Mouse (Mus musculus) embryonic facial prominence, embryonic 11.5 days (tissue): ENCODE results near the gene Cdc6. TPM values are rescaled to one million over a fixed set of nuclear protein-coding genes. Genes with fewer than 3 reads are reported as not detected.

Experiments
- ATAC-seq: fragments of 200-750 bp; cut with Nextera tagmentation; replicated peaks from 2 replicates; pipeline ENCODE4 v1.8.0; 2017; ENCODE audit warnings: low read depth; ENCODE audit not compliant: insufficient number of reproducible peaks, low FRiP score, low TSS enrichment
- DNase-seq: peaks from one replicate; pipeline ENCODE4 v3.0.0-alpha.2; 2015; ENCODE audit warnings: low spot score
- H3K27ac ChIP-seq: fragments of 300-500 bp; sonication (generic); replicated peaks from 2 replicates; pipeline ENCODE4 v1.5.1; 2014; ENCODE audit warnings: mild to moderate bottlenecking, low read depth, low read length, control low read depth
- H3K27me3 ChIP-seq: fragments of 300-500 bp; sonication (generic); 2 replicates; pipeline ENCODE4 v1.6.1; 2014; ENCODE audit warnings: mild to moderate bottlenecking, low read length, moderate library complexity, mixed read lengths; ENCODE audit not compliant: control insufficient read depth, insufficient read depth
- H3K36me3 ChIP-seq: fragments of 300-500 bp; sonication (generic); replicated peaks from 2 replicates; pipeline ENCODE4 v1.6.1; 2014; ENCODE audit warnings: low read depth, mild to moderate bottlenecking, low read length, moderate library complexity, mixed read lengths; ENCODE audit not compliant: control insufficient read depth, insufficient read depth
- H3K4me1 ChIP-seq: fragments of 300-500 bp; sonication (generic); 2 replicates; pipeline ENCODE4 v1.6.1; 2014; ENCODE audit warnings: low read length, mixed read lengths; ENCODE audit not compliant: control insufficient read depth, insufficient read depth
- H3K4me2 ChIP-seq: fragments of 300-500 bp; sonication (generic); 2 replicates; pipeline ENCODE4 v1.6.1; 2014; ENCODE audit warnings: low read depth, mild to moderate bottlenecking, control low read depth, low read length, moderate library complexity
- H3K4me3 ChIP-seq: fragments of 300-500 bp; sonication (generic); 2 replicates; pipeline ENCODE4 v1.5.1; 2014; ENCODE audit warnings: low read depth, low read length, control low read depth
- H3K9ac ChIP-seq: fragments of 300-500 bp; sonication (generic); replicated peaks from 2 replicates; pipeline ENCODE4 v1.6.1; 2014; ENCODE audit warnings: mild to moderate bottlenecking, control low read depth, low read length
- H3K9me3 ChIP-seq: fragments of 300-500 bp; sonication (generic); replicated peaks from 2 replicates; pipeline ENCODE4 v1.6.1; 2016; ENCODE audit warnings: mild to moderate bottlenecking, low read length, inconsistent platforms, mixed read lengths; ENCODE audit not compliant: control insufficient read depth
- WGBS: fragments of 180-500 bp; shearing (Covaris S2); extraction: QIAGEN DNeasy Blood & Tissue Kit; methylation state at CpG from one replicate; pipeline ENCODE4 v1.1.7; 2014; 5-methylcytosine and 5-hydroxymethylcytosine counted together
- polyA plus RNA-seq: library from polyadenylated mRNA; unstranded; fragments of >200 nt; fragmentation: Nextera tagmentation; extraction: Ambion mirVana; gene quantifications from 2 replicates; pipeline ENCODE4 v1.2.1, GENCODE M21; 2014

The Cdc6 gene
- polyA plus RNA-seq, 1 experiment from 2014 or later: 57.1 TPM

GRCm38 (mm10) chr11:98951026-98951906 is 43.7 kb downstream of the Cdc6 start:
- H3K9ac ChIP-seq: no peak overlapping the region
- ATAC-seq (no peak), DNase-seq (no peak)
- H3K27me3 ChIP-seq: no peaks in the 10 kb centered on the region
- H3K4me2 ChIP-seq: no peak overlapping the region
- no peaks in the 10 kb centered on the region for H3K9me3 ChIP-seq
- no peak overlapping the region for H3K27ac ChIP-seq
- peaks cover 14% of the 10 kb centered on the region for H3K4me1 ChIP-seq
- WGBS: 73% methylated on average over 15 of the region's 16 CpGs
- H3K4me3 ChIP-seq: no peak overlapping the region
- no peaks in the 10 kb centered on the region; the same call in 1 of the 2 replicates for H3K36me3 ChIP-seq

DNA sequence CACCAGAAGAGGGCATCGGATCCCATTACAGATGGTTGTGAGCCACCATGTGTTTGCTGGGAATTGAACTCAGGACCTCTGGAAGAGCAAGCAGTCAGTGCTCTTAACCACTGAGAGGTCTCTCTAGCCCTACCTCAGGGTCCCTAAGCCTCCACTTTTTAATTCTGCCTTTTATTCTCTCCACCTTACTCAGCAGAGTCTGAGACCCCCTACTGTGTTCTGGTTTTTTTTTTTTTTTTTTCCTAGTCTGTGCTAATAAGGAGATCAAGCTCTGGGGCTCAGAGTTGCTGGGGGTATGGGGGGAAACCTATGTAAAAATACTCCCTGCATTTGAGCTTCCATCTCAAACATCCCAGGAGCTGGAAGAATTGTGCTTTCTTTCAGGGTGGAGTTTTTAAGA is 44.5 kb downstream of the Cdc6 start:
- WGBS: 82% methylated on average over 1 of the region's 1 CpGs
- no peak overlapping the region for H3K4me2 ChIP-seq
- no peak overlapping the region for H3K9ac ChIP-seq
- H3K27me3 ChIP-seq: no peaks in the 10 kb centered on the region
- H3K4me3 ChIP-seq: no peak overlapping the region
- H3K27ac ChIP-seq: no peak overlapping the region
- DNase-seq (no peak), ATAC-seq (no peak)
- H3K4me1 ChIP-seq: peaks cover 14% of the 10 kb centered on the region
- no peaks in the 10 kb centered on the region for H3K9me3 ChIP-seq
- peaks cover 2% of the 10 kb centered on the region for H3K36me3 ChIP-seq

GRCm38 (mm10) chr11:98952736-98953135 is 45.1 kb downstream of the Cdc6 start:
- H3K9ac ChIP-seq: no peak overlapping the region
- H3K4me2 ChIP-seq: no peak overlapping the region
- DNase-seq (no peak), ATAC-seq (no peak)
- H3K4me1 ChIP-seq: peaks cover 14% of the 10 kb centered on the region
- H3K4me3 ChIP-seq: no peak overlapping the region
- no peaks in the 10 kb centered on the region for H3K27me3 ChIP-seq
- WGBS: 69% methylated on average over 2 of the region's 2 CpGs
- no peak overlapping the region for H3K27ac ChIP-seq
- peaks cover 2% of the 10 kb centered on the region for H3K36me3 ChIP-seq
- no peaks in the 10 kb centered on the region for H3K9me3 ChIP-seq

- 6% methylated on average over 2 of the region's 2 CpGs for WGBS
- H3K27me3 ChIP-seq: no peaks in the 10 kb centered on the region
- no peaks in the 10 kb centered on the region for H3K9me3 ChIP-seq
- H3K9ac ChIP-seq: no peak overlapping the region
- peaks cover 14% of the 10 kb centered on the region for H3K4me1 ChIP-seq
- no peak overlapping the region for H3K4me3 ChIP-seq
- ATAC-seq (no peak), DNase-seq (no peak)
- H3K4me2 ChIP-seq: no peak overlapping the region
- H3K27ac ChIP-seq: no peak overlapping the region
- peaks cover 2% of the 10 kb centered on the region for H3K36me3 ChIP-seq
Observed at GRCm38 (mm10) chr11:98953361-98953760, 45.8 kb downstream of the Cdc6 start.

DNA sequence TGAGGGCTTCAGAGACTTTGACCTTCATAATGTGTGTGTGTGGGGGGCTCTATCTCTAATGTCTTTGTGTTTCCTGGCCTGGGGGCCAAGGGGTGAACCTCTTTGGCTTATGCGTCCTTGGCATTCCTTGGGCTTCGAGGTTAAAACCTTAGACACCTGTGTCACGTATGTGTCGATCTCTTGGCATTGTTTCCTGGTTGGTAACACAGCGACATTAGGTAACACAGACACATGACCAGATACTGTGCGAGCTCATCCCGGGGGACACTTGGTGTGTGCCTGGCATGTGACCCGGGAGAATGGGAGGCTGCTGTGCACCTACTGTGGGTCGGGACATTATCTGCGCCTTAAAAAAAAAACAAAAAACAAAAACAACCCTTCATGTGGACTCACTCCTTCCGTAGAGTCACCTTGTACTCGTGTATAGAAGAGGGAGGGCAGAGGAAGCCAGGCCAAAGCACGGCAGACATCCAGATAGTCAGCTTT is 46.3 kb downstream of the Cdc6 start:
- DNase-seq (no peak), ATAC-seq (no peak)
- no peak overlapping the region for H3K4me2 ChIP-seq
- peaks cover 2% of the 10 kb centered on the region for H3K36me3 ChIP-seq
- H3K4me3 ChIP-seq: no peak overlapping the region
- peaks cover 14% of the 10 kb centered on the region for H3K4me1 ChIP-seq
- WGBS: 24% methylated on average over 13 of the region's 13 CpGs
- H3K27ac ChIP-seq: no peak overlapping the region
- H3K9me3 ChIP-seq: no peaks in the 10 kb centered on the region
- H3K9ac ChIP-seq: 0 out of 2 replicates have a peak overlapping the region, but pooled peaks have one; percentile 9
- H3K27me3 ChIP-seq: no peaks in the 10 kb centered on the region

DNA sequence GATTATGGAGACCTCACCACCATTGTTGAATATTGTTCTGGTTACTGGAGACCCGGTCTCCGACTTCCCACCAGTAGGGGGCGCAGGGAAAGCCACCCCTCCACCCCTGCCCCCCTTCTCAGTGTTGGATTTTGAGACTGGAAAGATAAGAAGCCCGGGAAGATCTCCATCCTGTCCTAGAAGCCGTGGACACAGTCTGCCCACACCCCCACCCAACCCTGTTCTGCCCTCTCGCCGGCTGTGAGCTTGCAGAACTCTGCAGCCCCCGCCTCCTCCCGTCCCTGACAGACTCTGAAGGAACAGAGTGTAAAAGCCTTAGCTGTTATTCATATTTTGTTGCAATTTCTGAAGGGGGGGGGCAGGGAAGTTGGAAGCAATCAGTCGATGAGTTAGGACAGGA is 46.8 kb downstream of the Cdc6 start:
- Histone ChIP-seq H3K9me3 (no peaks in the 10 kb centered on the region), H3K4me1 (peaks cover 18% of the 10 kb centered on the region), H3K4me2 (peak overlapping the region; percentile 29), H3K9ac (peak overlapping the region; percentile 9; the same call in 1 of the 2 replicates), H3K27me3 (no peaks in the 10 kb centered on the region), H3K4me3 (no peak overlapping the region), H3K27ac (peak overlapping the region; percentile 75), H3K36me3 (peaks cover 2% of the 10 kb centered on the region)
- 5% methylated on average over 10 of the region's 10 CpGs for WGBS
- DNase-seq (peak; percentile 82), ATAC-seq (peak; percentile 46)

DNA sequence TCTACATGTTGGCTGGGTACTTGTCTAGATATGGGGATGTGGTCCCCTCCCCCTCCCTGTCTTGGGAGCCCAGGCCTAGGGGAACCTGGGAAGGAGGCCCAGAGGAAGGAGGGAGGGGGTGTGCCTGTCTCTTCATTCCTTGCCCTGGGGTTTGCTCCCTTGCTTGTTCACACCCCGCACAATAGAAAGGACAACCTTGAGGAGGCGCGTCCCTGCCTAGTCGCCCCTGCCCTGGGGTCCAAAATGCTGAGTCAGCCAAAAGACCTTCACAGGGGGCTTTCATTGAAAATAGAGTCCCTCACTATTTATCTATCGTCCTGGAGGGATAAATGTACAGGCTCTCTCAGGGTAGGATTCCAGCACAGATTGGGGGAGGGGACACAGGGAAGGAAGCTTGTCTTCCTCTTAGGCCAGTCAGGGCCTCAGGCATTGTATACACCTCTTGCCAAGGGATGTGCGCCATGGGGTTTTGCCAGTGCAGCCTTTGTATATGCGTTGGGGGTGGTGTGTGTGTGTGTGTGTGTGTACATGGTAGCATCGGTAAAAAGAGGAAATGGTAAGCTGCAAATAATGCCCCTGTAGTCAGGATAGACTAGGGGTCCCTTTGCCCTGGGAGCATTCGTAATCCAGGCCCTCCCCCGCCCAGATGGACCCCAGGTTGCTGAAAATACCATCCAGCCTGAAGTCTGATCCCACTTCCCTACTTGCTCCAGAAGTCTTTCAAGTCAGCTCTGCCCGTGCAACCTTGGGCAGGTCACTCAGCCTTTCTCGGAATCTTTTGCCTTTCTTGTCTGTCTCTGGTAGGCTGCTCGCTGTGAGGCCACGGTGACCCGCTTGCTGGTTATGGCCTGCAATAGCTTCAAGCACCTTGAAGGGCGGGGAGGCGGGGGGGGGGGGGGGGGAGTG is 47.5 kb downstream of the Cdc6 start:
- Histone ChIP-seq H3K9me3 (no peaks in the 10 kb centered on the region), H3K27me3 (no peaks in the 10 kb centered on the region), H3K4me1 (peaks cover 21% of the 10 kb centered on the region), H3K36me3 (peaks cover 2% of the 10 kb centered on the region), H3K4me3 (no peak overlapping the region), H3K27ac (peak overlapping the region; percentile 75), H3K9ac (peak overlapping the region; percentile 18), H3K4me2 (peak overlapping the region; percentile 13)
- 16% methylated on average over 16 of the region's 17 CpGs for WGBS
- ATAC-seq (peak; percentile 19; the same call in 1 of the 2 replicates), DNase-seq (no peak)
